Mouse (Mus musculus): ENCODE results near the gene Xylt1.

Xylt1 gene

DNA sequence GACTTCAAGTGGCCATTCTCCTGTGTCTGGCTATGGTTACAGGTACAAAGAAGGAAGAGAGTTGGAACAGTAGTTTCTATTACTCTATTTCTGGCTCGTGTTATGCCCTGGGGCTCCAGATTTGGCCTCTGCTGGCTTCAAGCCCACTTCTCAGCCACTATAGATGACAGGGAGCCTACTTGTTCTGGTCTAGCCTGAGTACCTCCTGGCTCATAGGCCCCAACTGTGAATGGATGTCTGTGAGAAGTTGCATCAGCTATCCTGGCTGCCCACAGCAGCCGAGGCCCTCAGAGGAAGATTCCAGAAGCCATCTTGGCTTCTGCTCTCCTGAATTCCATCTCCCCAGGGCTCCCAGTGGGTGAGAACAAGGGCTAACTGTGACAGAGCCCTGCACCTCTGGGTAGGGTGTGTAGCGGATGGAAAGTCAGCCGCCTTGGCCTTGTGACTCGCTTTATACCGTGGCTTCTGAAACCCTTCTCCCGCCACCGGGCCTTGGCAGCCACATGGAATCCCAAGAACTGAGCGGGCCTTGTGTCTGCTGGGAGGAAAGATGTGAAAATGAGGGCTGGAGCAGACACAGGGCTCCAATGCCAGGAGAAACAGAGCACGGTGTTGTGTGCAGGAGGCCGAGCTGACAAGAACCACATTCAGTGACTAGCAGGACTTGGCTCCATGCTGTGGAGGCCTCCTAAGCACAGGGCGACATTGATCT, 55.1 kb downstream of the Xylt1 start:
- peak; percentile 68 for DNase-seq (ENCODE audit: low spot score)

DNA sequence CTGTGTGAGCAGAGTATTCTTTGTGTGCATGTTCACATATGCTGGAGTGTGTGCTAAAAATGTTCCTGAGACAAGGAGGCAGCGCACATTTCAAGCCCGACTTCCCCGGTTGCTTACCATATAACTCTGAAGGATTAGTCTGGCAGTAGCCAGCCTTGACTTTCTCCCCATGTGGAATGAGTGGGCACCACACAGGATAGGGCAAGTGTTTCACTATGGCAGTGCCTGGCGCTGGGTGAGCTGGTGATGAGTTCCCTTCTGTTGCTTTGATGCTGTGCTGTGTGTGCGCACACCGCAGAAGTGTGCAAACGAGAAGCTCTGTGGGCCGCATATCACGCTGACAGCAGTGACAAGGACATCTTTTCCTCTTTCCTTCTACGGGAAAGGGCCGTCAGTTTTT, 56.1 kb downstream of the Xylt1 start:
- peak; percentile 50 for DNase-seq (ENCODE audit: low spot score)

DNA sequence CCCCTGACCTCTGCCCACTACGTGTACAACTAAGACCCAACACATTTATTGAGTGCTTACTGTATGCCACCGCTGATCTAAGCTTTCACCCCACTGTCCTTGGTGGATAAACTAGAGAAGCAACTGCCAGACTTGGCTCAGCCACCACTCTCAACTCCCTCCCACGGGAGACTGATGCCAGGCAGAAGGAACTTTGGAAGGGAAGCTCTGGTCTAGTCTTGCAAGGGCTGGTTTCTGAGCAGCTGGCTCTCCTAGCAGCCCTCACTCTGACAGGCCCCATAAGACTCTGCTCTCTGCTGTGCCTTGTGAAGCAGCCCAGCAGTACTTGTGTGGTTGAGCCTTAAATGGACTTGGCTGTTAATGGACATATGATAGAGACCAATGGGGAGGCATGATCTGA, 60.2 kb downstream of the Xylt1 start:
- peak; percentile 55 for DNase-seq (ENCODE audit: low spot score)

DNA sequence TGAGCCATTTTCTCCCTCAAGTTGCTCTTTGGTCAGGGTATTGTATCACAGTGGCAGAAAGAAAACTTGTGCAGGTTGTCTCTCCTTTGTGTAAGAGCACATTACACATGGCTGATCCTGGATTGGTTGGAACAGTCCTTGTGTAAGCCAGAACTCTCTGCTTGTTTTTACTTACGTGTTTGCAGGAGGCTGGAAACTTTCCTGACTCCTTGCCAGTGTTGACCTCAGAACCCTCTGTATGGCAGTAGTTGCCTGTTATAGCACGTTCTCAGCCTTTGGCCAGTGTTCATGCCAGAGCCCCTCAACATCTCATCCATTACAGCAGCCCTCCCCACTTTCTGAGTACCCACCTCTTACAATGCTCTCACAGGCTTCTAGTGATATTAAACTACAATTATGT, 61.9 kb downstream of the Xylt1 start:
- no peak for DNase-seq (ENCODE audit: low spot score)

DNA sequence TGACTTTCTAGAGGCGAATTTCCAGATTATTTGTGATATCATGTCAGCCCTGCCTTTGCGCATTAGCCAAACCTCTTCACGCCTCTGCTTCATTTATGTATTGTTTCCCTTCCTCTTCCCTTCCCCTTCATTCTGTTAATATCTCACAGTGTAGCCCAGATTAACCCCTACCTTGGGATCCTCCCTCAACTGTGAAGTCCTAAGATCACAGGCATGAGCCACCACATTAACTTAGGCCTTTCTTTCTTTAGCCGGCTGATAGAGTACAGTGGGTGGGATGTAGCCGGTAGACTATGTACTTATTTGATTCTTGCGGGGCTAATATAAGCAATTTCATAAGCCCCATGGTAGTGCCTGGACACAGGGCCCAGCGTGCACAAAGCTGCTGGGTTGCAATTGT, 62.4 kb downstream of the Xylt1 start:
- no peak for DNase-seq (ENCODE audit: low spot score)

DNA sequence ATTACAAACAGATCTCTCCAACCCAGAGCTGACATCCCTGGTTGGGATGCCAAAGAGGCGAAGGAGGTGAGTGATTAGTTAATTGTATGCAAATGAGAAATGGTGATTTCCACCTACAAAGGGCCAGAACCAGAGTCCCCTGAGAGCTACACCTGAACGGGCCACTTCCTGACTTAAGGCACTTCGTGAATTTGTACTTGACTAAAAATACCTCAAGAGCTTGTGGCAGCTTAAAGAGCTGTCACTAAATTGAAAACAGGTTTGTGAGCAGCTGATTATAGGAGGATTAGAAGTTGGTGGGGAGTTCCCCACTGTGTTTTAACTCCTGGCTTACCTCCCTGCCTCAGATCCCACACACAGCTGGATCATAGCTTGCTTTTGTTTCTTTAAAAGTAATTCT, 64.7 kb downstream of the Xylt1 start:
- DNase-seq (ENCODE audit: low spot score) = no peak

- no peak for DNase-seq (ENCODE audit: low spot score)
Observed at GRCm38 (mm10) chr7:117449605-117450004, 68.8 kb downstream of the Xylt1 start.

DNA sequence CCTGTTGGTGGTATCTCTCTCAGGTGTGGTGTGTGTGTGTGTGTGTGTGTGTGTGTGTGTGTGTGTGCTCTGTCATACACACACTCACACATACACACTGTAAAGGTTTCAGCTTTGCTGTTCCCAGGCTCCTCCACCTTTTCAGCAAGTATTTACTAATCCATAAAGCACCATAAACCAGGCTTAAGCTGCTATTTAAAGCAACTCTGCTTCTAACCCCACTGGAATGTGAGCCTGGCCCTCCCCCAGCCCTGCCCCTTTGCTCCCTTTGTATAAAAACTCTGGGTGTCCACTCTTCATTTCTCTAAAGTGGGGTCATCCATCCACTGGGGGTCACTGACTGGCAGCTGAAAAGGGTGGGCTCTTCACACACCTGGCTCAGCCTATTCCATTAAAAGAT, 70.4 kb downstream of the Xylt1 start:
- no peak for DNase-seq (ENCODE audit: low spot score)

- no peak for DNase-seq (ENCODE audit: low spot score)
Observed at GRCm38 (mm10) chr7:117452269-117452668, 71.5 kb downstream of the Xylt1 start.

DNA sequence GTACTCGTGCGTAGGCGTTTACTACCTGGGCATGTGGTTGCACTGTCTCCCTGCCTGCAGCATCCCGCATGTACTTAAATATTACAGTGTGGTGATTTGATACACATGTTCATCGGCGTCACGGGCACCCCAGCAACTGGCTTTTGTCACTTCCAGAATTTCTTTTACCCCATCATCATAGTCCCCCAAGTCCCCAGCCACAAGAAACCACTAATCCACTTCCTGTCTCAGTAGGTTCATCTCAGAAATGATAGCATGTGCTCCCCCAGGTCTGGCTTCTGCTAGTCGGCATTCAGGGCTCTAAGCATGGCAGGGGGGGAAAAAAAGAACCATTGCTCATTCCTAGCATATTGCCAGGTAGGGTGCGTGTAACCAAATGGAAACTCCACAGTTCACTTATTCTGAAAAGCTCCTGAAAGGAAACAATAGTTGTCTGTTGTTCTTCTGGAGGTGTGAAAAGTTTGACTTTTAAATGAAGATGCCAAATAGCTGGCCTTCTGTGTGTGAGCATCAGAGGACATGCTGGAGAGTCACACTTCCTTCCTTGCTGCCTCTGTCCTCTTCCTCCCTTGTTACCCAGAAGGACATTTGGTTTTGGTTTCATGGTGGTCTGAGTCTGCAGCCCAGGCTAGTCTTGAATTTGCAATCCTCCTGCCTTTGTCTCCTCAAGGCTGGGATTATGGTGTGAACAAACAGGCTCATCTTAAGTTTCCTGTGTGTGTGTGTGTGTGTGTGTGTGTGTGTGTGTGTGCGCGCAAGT, 74.2 kb downstream of the Xylt1 start:
- no peak for DNase-seq (ENCODE audit: low spot score)

GRCm38 (mm10) chr7:117462196-117462935, 81.6 kb downstream of the Xylt1 start:
- peak; percentile 55 for DNase-seq (ENCODE audit: low spot score)

DNA sequence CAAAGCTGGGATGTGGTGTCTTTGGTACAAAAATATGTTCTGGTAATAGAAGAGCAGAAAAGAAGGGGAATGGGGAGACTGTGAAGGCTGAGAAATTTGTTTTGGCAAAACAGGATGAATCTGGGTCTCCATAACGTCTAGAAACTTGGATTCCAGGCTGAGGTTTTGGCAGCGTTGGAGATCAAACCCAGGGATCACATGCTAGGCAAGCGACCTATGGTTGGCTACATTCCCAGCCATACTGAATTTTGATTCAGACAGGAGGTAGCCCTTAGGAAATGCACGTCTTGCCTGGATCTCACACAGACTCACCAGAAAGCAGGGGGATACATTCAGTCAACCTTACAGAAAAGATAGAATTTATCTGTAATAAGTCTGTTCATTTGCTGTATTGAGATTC, 84.2 kb downstream of the Xylt1 start:
- no peak for DNase-seq (ENCODE audit: low spot score)

DNA sequence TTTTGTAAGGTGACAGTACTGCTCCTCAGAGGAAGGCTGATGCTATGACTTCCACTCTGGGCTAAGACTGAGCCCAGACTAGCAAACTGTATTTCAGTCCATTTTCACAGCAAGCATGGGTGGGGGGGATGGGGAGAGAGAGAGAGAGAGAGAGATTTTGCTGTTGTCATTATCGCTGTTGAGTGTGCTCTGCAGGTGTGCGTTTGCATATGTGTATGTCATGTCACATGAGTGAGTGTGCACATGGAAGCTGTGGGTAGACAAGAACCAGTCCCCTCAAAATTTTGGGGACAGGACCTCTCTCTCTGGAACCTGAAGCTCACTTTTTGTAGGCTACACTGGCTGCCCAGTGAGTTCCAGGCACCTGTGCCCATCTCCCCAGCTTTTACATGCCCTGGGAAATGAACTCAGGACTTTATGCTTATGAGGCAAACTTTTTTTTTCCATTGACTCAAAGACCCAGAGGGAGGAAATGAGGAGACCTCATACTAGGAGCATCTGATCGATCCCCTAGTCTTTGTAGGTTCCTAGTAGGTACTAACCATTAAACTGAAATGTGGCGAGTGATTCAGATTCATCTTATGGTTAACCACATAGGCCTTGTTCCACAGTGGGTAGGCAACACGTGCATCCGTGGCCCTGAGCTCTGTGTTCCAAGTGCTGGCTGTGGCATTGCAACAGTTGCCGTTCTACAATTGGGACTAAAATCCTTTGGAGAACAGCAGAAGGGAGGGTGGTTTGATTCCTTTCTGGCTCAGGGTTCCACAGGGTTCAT, 85.4 kb downstream of the Xylt1 start:
- no peak for DNase-seq (ENCODE audit: low spot score)

- peak; percentile 39 for DNase-seq (ENCODE audit: low spot score)
Observed at GRCm38 (mm10) chr7:117470243-117470802, 89.5 kb downstream of the Xylt1 start.

DNA sequence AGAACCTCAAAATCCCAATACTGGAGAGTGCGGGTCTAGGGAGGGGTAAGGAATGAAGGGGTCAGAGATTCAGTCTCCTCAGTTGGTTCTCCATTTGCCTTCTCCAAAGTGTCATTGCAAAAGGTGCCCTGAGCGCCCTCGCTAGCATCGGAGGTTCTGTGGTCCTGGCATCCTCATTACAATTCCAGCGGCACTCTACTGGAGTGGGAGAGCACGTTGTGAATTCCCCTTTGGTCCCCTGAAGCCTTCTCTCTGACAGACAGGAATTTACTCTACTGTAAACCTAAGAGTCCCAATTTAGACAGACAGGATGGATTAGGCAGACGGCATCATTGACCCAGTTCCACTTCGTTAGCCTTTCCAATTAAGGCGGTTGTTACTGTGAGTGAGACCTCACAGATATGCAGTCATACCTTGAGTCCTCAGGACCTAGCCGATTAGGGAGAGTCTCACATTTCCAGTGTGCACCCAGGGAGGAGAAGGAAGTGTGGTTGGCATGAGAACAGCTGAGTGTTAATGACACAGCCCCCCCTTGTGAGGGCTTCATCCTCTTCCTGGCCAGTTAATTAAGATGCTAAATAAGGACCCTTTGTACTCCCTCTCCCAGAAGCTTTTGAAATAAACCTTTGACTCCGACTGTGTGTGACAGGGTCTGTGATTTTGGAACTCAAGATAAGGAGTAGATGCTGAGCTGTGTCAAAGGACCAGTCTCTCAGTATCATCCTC, 91.4 kb downstream of the Xylt1 start:
- DNase-seq (ENCODE audit: low spot score) = no peak

DNA sequence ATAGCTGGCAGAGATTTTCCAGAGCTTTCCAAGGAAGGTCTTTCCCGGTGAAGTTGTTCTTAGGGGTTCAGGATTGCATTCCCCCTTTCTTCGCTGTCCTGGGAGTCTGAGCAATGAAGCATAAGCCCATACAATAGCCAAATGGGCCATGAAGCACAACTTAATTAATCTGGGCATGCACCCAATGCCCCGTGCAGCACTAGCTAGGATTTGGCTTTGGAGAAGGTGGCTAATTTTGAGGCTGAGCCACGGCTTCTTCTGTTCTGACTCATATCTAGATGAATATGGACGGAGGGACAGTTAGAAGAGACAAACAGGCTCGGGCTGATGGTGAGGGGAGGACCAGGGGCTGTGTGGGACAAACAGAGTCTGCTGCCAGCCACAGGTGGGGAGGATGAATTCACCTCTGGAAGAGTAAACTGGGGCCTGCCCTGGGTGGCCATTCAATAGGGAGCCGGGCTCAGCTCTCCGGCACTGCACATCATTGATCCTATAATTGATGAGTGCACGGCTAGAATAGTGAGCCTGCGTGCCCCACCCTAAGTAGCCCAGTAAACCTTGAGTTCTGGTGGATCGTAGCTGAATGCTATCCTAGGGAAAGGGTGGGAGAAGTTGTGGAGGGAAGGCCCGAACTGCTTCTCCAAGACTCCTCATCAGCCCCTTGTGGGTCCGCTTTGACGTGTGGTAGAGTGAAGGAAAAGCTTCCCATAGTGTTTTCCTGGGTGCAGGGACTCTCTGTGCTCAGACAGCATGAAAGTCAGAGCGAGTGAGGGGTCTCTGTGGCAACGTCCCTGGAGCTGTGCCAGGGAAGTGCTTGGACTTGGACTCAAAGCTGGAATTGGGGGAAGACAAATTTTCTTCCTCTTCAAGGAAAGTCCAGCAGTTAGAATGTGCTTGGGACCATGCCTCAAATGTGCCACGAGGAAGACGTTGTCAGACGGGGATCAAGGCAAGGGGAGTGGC, 92.3 kb downstream of the Xylt1 start:
- DNase-seq (ENCODE audit: low spot score) = peak; percentile 49

DNA sequence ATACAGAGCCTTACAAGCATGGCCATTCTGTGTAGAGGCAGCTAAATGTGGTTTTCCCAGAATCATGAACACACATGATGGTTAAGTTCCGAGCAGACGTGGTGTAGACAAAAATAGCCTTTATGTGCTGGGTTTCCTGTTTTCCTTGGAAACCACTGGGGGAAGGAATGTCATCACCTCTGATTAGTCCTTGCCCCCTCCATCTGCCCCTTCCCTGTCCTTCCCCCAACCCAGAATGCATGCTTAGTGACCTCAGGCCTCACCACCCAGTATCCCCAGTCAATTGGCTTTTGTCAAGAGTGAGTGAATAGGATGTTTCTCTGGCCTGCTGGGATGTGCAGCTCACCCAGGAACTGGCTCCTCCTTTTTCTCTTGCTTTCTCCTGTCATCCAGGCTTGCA, 93.5 kb downstream of the Xylt1 start:
- no peak for DNase-seq (ENCODE audit: low spot score)

- no peak for DNase-seq (ENCODE audit: low spot score)
Observed at GRCm38 (mm10) chr7:117475106-117475505, 94.3 kb downstream of the Xylt1 start.

- no peak for DNase-seq (ENCODE audit: low spot score)
Observed at GRCm38 (mm10) chr7:117478937-117479336, 98.2 kb downstream of the Xylt1 start.

GRCm38 (mm10) chr7:117480831-117481230, 100.1 kb downstream of the Xylt1 start:
- DNase-seq (ENCODE audit: low spot score) = no peak
